Mouse (Mus musculus) midbrain, embryonic 10.5 days (tissue): ENCODE results near the gene Rrp15. TPM values are rescaled to one million over a fixed set of nuclear protein-coding genes. Genes with fewer than 3 reads are reported as not detected.

Experiments used
- DNase-seq: peaks from one replicate; pipeline ENCODE4 v3.0.0-alpha.2; 2017; ENCODE audit warnings: low spot score
- H3K27ac ChIP-seq: fragments of 300-500 bp; sonication (generic); replicated peaks from 2 replicates; pipeline ENCODE4 v1.5.1; 2016; ENCODE audit warnings: mild to moderate bottlenecking
- H3K27me3 ChIP-seq: fragments of 300-500 bp; sonication (generic); 2 replicates; pipeline ENCODE4 v1.6.1; 2016; ENCODE audit warnings: low read depth, mild to moderate bottlenecking; ENCODE audit not compliant: poor library complexity, severe bottlenecking
- H3K36me3 ChIP-seq: fragments of 300-500 bp; sonication (generic); 2 replicates; pipeline ENCODE4 v1.6.1; 2016; ENCODE audit warnings: mild to moderate bottlenecking, moderate library complexity
- H3K4me1 ChIP-seq: fragments of 300-500 bp; sonication (generic); 2 replicates; pipeline ENCODE4 v1.6.1; 2016
- H3K4me3 ChIP-seq: fragments of 300-500 bp; sonication (generic); 2 replicates; pipeline ENCODE4 v1.5.1; 2016; ENCODE audit warnings: mild to moderate bottlenecking, moderate library complexity
- H3K9me3 ChIP-seq: fragments of 300-500 bp; sonication (generic); replicated peaks from 2 replicates; pipeline ENCODE4 v1.6.1; 2016; ENCODE audit warnings: mild to moderate bottlenecking
- WGBS: fragments of 180-500 bp; shearing (Covaris S2); methylation state at CpG from one replicate; pipeline ENCODE4 v1.1.7; 2016; 5-methylcytosine and 5-hydroxymethylcytosine counted together
- polyA plus RNA-seq: library from polyadenylated mRNA; unstranded; fragments of >200 nt; fragmentation: Nextera tagmentation; extraction: Ambion mirVana; gene quantifications from 2 replicates; pipeline ENCODE4 v1.2.1, GENCODE M21; 2016

Rrp15 gene
- polyA plus RNA-seq, 1 experiment from 2014 or later, result 86.0 TPM

DNA sequence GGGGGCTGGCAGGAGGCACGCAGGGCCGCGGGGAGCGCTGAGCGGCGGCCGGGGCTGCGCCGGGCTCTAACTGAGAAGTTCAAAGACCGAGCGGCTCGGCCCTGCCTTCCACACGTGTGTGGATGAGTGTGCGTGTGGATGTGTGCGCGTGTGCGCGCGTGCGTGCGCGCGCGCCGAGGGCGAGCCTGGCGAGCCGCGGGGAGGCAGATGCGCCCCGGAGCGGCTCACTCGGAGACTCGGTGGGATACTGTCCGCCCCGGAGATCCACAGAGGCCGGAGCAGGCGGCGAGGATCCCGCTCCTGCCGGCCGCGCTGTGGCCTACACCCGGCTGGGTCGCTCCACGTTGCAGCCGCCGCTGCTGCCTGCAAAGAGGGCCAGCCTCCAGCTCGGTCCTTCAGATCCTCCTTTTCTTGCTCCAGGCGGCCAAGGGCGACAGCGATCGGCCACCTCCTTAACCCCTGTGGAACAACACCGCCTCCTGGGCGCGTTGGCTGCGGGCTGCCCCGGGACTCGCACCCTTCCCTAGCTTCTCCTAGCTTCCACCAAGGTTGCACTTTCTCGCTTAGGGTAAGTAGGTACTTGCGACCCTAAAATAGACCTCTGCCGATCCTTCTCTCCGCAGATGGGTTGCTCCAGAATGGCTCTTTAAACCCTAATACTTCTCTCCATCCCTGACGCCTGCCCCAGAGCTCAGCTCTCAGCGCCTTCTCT, 43.8 kb downstream of the Rrp15 start:
- peak; percentile 77 for DNase-seq

DNA sequence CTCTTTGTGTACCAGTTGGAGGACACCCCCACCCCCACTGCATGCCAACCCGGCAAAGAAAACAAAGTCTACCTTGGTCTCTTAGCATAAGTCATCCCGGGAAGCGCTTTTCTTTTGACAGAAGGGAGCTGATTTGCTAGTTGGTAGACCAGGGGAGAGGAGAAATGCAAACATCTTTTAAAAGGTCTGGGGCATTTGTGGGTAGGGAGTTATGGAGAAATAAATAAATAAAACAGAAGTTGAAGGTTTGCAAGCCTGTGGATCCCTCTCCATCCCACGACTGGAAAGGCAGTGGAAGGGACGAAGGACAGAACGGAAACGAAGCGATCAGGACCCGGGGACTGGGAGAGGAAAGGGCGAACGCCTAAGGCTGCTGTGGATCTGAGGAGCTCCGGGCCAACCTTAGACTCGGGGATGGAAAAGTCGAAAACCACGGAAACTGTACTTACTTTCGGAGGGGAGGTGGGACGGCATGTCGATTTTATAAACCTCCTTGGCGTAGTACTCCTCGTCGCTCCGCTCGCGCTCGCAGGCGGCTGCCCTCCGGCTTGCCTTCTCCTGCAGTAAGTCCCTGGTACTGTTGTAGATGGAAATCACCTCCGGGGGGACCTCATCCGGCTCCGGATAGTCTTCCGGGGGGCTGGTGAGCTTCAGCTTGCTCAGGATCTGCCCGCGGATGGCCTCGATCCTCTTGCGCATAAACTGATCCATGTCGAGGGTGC, 45.0 kb downstream of the Rrp15 start:
- peak; percentile 69 for DNase-seq
- under 1% methylated on average over 36 of the region's 36 CpGs for WGBS
- Histone ChIP-seq H3K27me3 (peaks cover 47% of the 10 kb centered on the region), H3K27ac (peak overlapping the region; percentile 49), H3K4me3 (peak overlapping the region; percentile 69), H3K4me1 (peaks cover 32% of the 10 kb centered on the region), H3K9me3 (no peaks in the 10 kb centered on the region), H3K36me3 (no peaks in the 10 kb centered on the region)

More for the DNA sequence above, 43.8 kb downstream of the Rrp15 start:
- H3K36me3 ChIP-seq, result no peaks in the 10 kb centered on the region
- H3K4me3 ChIP-seq, result peak overlapping the region; percentile 69
- peaks cover 47% of the 10 kb centered on the region for H3K27me3 ChIP-seq
- H3K9me3 ChIP-seq, result no peaks in the 10 kb centered on the region
- under 1% methylated on average over 65 of the region's 65 CpGs for WGBS
- peak overlapping the region; percentile 85 for H3K27ac ChIP-seq
- peaks cover 32% of the 10 kb centered on the region for H3K4me1 ChIP-seq

DNA sequence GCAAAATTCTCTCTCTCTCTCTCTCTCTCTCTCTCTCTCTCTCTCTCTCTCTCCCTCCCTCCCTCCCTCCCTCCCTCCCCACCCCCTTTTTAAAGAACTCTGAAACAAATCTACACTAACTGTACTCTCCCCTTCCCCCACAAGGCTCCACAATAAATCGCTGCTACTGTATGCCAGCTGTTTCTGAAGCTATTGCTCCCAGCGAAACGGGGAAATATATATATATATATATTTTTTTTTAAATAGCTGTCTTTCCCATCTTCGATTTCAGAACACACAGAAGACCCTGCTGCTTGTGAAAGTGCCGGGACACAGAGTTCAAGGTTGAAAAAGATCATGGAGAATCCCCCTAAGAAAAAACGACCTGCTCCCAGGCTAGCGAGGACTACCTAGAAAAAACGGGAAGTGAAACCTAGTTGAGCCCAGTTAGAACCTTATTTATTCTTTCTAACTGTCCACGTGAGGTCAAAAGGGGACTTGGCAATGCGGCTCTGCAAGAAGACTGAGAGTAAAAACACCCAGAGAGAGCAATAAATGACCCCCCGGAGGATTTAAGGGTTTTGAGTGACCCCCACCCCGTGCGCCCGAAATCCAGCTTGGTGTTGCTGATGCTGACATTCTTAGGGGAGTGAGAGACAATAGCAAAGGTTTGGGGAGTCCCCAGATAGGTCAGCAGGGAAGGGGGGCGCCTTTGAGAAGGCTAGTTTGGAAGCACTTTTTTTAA, 45.7 kb downstream of the Rrp15 start:
- peaks cover 32% of the 10 kb centered on the region for H3K4me1 ChIP-seq
- H3K9me3 ChIP-seq, result no peaks in the 10 kb centered on the region
- WGBS, result 1% methylated on average over 15 of the region's 15 CpGs
- H3K27ac ChIP-seq, result peak overlapping the region; percentile 33; the same call in 1 of the 2 replicates
- no peak for DNase-seq
- peak overlapping the region; percentile 69 for H3K4me3 ChIP-seq
- peaks cover 47% of the 10 kb centered on the region for H3K27me3 ChIP-seq
- no peaks in the 10 kb centered on the region for H3K36me3 ChIP-seq

DNA sequence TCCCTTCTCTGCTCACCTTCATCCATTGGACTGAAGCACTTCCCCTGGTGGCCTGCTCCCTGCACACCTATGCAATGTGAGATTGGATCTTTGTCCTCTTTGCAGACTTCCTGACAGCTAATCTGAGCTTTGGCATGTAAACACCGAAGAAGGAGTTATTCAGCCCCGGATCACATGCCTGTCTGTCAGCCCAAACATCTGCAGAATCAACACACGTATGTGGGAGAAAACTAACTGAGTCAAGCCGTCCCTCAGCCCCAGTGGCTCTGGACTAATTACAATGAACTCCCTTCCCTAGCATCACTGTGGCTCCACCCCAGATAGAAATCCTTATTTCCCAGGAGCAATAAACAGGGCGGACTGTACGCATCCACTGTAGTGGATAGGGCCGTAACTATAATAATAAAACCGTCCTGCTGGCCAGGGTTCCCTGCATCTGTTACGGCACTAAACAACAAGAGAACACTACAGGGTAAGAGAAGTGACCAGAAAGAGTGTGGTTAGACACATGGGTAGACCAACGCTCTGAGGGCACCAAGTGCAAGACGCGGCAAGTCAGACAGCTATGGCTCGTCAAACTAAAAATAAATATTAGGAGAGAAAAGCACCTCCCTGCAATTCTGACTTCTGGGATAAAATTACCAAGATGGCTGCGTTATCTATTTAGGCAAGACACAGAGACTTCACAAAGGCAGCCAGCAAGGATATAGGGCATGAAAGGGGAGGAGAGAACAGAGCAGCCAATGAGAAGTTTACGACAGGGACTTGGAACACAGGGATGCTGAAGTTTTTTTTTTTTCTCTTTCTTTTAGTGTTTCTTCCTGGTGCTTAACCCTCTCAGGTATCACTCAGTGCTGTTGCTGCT, 46.5 kb downstream of the Rrp15 start:
- Histone ChIP-seq H3K9me3 (no peaks in the 10 kb centered on the region), H3K4me3 (peak overlapping the region; percentile 69), H3K27me3 (peaks cover 45% of the 10 kb centered on the region), H3K36me3 (no peaks in the 10 kb centered on the region), H3K27ac (no peak overlapping the region), H3K4me1 (peaks cover 32% of the 10 kb centered on the region)
- WGBS, result 28% methylated on average over 15 of the region's 15 CpGs
- DNase-seq, result no peak

DNA sequence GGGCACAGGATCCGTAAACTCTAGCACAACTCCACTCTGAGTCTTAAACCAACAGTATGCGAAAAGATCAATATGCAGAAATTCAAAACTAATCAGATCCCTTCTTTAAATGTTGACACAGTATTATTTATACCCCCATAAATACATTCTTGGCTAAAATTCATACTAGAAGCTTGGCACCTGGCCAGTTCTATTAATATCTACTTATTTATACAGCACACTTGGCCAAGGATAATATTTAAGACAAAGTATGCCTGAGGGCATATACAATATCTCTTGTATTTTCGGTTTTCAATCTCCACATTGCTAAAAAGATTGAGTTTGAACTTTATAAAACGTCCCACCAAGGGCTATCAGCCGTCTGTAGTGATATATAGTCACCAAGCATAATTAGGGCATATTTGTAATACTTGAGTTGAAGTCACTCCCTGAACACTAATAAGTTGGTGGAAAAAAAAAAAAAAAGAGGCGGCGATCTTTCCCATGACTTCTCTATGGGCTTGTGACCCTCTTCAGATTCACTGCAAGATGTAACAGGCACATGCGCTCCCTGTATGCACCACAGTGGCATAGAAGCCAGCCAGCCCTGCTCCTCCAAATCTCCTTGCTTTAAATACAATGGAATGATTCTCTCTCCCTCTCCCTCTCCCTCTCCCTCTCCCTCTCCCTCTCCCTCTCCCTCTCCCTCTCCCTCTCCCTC, 47.8 kb downstream of the Rrp15 start:
- 76% methylated on average over 8 of the region's 8 CpGs for WGBS
- no peak overlapping the region for H3K27ac ChIP-seq
- DNase-seq, result no peak
- H3K9me3 ChIP-seq, result no peaks in the 10 kb centered on the region
- no peaks in the 10 kb centered on the region for H3K36me3 ChIP-seq
- peaks cover 32% of the 10 kb centered on the region for H3K4me1 ChIP-seq
- no peak overlapping the region for H3K4me3 ChIP-seq
- H3K27me3 ChIP-seq, result peaks cover 32% of the 10 kb centered on the region

DNA sequence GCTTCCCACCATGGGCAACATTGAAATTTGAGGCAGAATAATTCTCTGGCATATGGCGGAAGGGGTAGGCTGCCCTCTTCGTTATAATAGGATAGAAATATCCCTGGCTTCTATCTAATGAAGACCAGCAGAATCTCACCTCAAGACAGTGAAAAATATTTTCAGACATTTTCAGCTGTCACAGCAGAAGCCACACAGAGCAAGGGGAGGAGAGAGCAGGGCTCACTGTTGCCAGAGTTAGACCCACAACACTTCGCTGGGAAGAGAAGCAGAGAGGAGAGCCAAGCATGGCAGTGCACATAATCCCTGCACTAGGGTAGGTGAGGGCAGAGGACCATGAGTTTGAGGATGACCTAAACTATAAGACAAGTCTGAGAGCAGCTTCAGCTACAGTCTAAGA, 48.7 kb downstream of the Rrp15 start:
- WGBS, result 84% methylated on average over 3 of the region's 3 CpGs
- H3K4me1 ChIP-seq, result peaks cover 24% of the 10 kb centered on the region
- no peaks in the 10 kb centered on the region for H3K9me3 ChIP-seq
- H3K27ac ChIP-seq, result no peak overlapping the region
- no peaks in the 10 kb centered on the region for H3K36me3 ChIP-seq
- H3K4me3 ChIP-seq, result no peak overlapping the region
- no peak for DNase-seq
- H3K27me3 ChIP-seq, result peaks cover 25% of the 10 kb centered on the region

DNA sequence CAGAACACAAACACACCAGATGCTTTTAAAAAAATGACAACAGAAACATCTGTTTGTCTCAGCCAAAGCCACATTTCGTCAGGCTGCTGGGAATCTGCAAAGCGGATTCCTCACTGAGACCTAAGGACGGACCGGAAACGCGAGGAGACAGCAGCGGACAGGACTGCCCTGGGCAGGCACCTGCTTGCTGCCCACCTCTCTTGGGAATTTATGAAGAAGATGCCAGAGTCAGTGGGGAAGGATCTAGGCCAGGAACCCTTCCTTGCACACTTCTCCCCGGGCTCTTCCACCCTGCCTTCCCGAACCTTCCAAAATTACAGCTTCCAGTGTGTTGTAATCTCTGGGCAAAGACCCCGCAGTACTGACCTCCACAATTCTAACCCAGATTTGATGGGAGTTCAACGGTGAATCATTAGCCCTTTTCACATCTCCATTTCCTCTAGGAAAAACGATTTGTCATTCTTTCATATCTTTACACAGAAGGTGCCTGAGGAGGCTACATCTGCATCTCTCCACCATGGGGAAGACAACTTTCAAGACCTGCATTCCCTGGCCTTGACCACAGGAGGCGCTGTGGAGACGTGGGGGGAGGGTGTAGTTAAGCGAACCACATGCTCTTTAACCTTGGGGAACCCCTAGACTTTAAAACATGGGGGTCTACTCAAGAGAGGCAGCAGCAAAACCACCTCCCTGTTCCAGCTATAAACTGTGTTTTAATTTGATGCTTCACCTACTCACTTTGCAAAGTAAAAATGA, 50.4 kb downstream of the Rrp15 start:
- no peaks in the 10 kb centered on the region for H3K9me3 ChIP-seq
- H3K27ac ChIP-seq, result no peak overlapping the region
- 78% methylated on average over 15 of the region's 15 CpGs for WGBS
- peaks cover 18% of the 10 kb centered on the region for H3K27me3 ChIP-seq
- no peak for DNase-seq
- H3K4me3 ChIP-seq, result no peak overlapping the region
- no peaks in the 10 kb centered on the region for H3K36me3 ChIP-seq
- peaks cover 9% of the 10 kb centered on the region for H3K4me1 ChIP-seq

DNA sequence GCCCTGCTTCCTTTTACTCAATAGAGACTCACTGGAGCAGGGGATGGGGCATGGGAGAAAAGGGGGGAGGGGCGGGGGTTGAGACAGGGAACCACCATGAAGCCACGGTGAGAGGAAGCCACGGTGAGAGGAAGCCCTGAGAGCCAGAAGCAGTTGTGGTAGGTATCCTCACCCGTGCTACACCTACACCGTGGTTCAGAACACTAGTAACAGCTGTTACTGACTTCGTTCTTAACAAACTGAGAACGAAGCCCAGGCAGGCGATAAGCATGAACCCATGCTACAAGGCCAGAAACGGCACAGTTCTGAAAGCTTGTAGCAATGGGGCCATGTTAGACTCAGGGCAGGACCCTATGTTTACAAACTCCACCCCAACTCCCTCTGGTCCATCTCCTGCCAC, 52.9 kb downstream of the Rrp15 start:
- H3K4me3 ChIP-seq, result no peak overlapping the region
- H3K9me3 ChIP-seq, result no peaks in the 10 kb centered on the region
- H3K27ac ChIP-seq, result no peak overlapping the region
- no peaks in the 10 kb centered on the region for H3K36me3 ChIP-seq
- 92% methylated on average over 9 of the region's 9 CpGs for WGBS
- no peaks in the 10 kb centered on the region for H3K4me1 ChIP-seq
- H3K27me3 ChIP-seq, result no peaks in the 10 kb centered on the region
- no peak for DNase-seq

DNA sequence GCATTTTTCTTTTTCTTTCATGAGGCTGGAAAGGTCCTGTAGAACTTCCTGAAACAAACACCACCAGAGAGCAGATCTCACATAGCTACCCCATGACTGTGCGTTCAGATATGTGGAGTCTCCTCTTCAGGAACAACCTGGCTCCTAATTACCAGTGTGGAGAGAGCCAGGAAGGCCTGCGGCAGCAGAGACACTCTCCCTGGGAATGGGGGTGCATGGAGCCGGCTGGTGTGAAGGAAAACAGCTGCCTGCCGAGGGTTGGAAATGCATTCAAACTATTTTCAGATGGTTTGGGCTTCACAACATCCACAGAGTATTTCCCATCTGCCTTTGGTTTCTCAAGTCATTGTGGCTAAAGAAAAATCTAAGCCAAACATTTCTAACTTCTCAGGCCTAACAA, 53.8 kb downstream of the Rrp15 start:
- 82% methylated on average over 4 of the region's 4 CpGs for WGBS

DNA sequence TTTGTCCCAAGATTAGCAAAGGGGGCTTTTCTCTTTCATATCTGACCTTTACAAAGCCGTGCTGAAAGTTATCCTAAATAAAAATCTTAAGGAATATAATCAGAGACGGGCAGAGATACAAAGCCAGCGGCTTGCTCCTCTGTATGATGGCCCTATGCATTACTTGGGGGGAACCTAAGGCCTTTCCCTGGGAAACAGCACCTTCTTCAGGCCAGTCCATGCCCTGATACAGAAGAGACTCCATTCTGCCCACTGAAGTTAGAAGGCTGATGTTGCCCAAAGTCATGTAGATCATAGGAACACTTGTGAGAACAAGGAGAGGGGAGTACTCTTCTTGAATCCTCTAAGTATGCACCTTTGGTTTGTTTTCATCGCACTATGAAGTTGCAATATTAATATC, 56.8 kb downstream of the Rrp15 start:
- no peak for DNase-seq
- no peaks in the 10 kb centered on the region for H3K27me3 ChIP-seq
- no peaks in the 10 kb centered on the region for H3K9me3 ChIP-seq
- H3K4me3 ChIP-seq, result no peak overlapping the region
- H3K27ac ChIP-seq, result no peak overlapping the region
- peaks cover under 1% of the 10 kb centered on the region; the same call in 1 of the 2 replicates for H3K4me1 ChIP-seq
- 94% methylated on average over 4 of the region's 4 CpGs for WGBS
- no peaks in the 10 kb centered on the region for H3K36me3 ChIP-seq

More for the DNA sequence above, 53.8 kb downstream of the Rrp15 start:
- no peaks in the 10 kb centered on the region for H3K4me1 ChIP-seq
- no peaks in the 10 kb centered on the region for H3K27me3 ChIP-seq
- H3K27ac ChIP-seq, result no peak overlapping the region
- no peak for DNase-seq
- no peak overlapping the region for H3K4me3 ChIP-seq
- no peaks in the 10 kb centered on the region for H3K36me3 ChIP-seq
- H3K9me3 ChIP-seq, result no peaks in the 10 kb centered on the region

DNA sequence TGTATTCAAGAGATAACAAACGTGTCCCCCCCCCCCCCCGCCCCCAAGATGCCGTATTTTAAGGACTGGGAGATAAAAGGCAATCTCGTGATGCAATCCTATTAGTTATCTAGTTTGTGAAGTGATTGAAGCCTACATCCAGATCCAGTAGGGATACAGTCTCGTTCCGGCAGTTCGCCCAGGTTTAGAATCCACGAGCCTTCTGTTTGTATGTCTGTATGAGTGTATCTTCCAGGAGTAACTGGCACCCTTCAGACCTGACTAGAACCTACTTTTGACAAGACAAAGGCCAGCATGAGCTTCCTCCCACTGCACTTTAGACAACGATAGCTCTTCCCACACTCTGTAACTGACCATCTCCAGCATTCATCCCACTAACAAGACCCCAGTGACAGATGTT, 57.5 kb downstream of the Rrp15 start:
- no peaks in the 10 kb centered on the region for H3K27me3 ChIP-seq
- peaks cover 3% of the 10 kb centered on the region; the same call in 1 of the 2 replicates for H3K4me1 ChIP-seq
- H3K4me3 ChIP-seq, result no peak overlapping the region
- H3K9me3 ChIP-seq, result no peaks in the 10 kb centered on the region
- no peak overlapping the region for H3K27ac ChIP-seq
- H3K36me3 ChIP-seq, result no peaks in the 10 kb centered on the region
- no peak for DNase-seq
- WGBS, result 91% methylated on average over 9 of the region's 9 CpGs
